Mouse (Mus musculus) adipocyte (in vitro differentiated cells): Measurements from ENCODE around the gene Gm20662.

Experiments used
- DNase-seq: peaks from one replicate; pipeline ENCODE4 v3.0.0-alpha.2; 2016; ENCODE audit warnings: low spot score

Gene Gm20662

DNA sequence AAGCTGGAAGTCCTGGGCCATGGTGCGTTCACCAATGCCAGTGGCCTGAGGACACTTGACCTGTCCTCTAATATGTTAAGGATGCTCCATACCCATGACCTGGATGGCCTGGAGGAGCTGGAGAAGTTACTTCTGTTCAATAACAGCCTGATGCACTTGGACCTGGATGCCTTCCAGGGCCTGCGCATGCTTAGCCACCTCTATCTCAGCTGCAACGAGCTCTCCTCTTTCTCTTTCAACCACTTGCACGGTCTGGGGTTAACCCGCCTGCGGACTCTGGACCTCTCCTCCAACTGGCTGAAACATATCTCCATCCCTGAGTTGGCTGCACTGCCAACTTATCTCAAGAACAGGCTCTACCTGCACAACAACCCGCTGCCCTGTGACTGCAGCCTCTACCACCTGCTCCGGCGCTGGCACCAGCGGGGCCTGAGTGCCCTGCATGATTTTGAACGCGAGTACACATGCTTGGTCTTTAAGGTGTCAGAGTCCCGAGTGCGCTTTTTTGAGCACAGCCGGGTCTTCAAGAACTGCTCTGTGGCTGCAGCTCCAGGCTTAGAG, 57.6 kb downstream of the Gm20662 start:
- DNase-seq: no peak

- DNase-seq: no peak
Measured at GRCm38 (mm10) chr9:108054331-108055040, 58.3 kb downstream of the Gm20662 start.

DNA sequence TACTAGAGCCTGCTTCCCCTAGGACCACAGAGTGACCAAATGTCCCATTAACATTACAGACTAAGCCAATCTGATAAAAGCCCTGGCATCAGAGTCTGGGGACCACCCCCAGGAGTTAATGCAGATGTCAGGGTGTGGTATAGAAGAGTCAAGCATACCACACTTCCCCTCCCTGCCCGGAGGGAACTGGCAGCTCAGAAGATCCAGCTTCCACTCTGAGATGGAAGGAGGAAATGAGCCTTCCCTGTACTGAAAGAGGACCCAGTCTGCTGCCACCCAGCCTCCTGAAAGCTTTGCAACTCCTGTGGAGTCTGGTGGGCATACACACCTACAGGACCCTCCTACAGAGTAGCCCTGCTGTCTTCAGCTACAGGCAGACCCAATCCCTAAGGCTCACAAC, 58.9 kb downstream of the Gm20662 start:
- DNase-seq: no peak

DNA sequence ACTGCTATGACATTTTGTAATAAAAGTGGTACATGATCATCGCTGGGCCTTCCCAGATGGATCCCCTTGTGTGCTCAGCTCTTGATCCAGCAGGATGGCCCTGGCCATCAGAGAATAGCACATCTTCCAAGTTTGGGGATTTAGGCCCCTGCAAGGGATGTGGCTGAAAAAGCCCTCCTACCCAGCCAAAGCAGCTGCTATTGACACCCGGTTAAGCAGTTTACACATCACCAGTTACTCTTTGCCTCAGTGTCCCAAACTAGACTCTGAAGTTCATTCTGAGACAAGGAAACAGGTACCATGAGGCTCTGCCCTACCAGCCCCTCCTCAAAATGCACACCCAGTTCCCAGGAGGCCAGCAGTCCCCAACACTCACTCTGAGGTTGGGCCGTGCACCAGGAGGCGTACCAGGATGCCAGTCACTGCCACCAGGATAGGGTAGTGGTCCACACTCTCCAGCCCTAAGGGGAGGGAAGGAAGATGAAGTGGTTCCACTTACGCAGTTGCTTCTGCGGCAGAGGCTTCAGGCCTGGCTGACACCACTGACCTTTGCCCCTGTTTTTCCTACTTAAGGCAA, 59.6 kb downstream of the Gm20662 start:
- no peak for DNase-seq

GRCm38 (mm10) chr9:108056361-108057261, 60.5 kb downstream of the Gm20662 start:
- DNase-seq: no peak

- DNase-seq: no peak
Measured at GRCm38 (mm10) chr9:108057262-108057562, 61.1 kb downstream of the Gm20662 start.

- DNase-seq: no peak
Measured at GRCm38 (mm10) chr9:108058291-108058690, 62.1 kb downstream of the Gm20662 start.

GRCm38 (mm10) chr9:108062142-108062541, 66.0 kb downstream of the Gm20662 start:
- DNase-seq: no peak

DNA sequence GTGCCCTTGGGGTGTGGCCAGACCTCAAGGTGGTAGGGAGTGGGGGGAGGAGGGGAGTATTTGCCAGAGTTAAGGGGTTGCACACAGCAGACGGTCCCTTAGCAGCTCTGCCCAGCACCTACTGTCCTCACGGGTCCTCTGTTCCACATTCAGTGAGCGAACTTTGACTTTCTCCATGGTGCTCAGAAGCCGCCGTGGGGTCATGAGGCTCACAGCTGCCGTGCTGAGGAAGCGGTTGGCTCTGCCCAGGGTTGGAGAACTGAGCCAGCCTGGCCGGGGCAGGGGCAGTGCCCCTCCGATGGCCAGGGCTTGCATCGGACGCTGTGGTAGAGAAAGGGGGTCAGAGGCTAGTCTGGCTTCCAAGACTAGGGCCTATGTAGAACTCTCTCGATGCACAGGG, 67.2 kb downstream of the Gm20662 start:
- DNase-seq: no peak

DNA sequence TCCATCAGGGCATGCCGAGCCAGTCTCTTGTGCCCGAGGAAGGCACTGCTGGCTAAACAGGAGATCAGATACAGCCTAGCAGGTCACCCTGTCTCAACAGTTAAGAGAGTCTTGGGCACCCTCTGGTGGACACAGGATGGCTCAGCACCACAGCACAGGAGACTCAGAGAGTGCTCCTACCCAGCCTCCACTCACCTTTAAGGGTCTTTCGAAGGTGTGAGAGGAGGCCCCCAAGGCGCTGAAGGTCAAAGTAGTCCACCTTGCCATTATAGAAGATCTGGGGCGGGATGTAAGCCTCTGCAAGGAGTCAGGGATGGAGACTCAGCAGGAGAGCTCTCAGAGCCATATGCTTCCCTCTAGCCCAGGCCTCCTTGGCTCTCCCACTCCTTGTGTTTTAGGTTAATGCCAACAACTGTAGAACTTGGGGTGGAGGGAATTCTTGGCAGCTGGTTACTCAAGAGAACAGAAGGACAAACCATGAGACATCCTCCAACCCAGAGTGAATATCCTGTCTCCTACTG, 69.4 kb downstream of the Gm20662 start:
- DNase-seq: peak; percentile 76

GRCm38 (mm10) chr9:108067199-108067598, 71.0 kb downstream of the Gm20662 start:
- DNase-seq: no peak

DNA sequence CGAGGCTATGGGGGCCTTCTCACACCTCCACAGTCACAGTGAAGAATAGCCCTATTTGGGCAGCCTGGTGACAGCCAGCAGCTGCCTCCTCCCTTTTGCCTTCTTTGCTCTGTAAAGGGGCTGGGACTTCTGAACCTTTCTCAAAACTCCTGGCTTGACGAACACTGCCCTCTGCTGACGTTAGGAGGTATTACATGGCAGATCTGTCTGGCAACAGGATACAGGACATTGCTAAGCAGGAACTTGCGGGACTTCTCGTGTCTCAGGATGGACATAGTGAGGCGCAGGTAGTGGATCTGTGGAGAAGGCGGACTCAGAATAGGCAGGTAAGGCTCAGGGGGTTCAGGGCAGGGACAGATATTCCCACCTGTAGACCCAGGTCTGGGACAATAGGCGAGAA, 71.8 kb downstream of the Gm20662 start:
- peak; percentile 91 for DNase-seq

- no peak for DNase-seq
Measured at GRCm38 (mm10) chr9:108069007-108069406, 72.9 kb downstream of the Gm20662 start.

- no peak for DNase-seq
Measured at GRCm38 (mm10) chr9:108069529-108069928, 73.4 kb downstream of the Gm20662 start.

DNA sequence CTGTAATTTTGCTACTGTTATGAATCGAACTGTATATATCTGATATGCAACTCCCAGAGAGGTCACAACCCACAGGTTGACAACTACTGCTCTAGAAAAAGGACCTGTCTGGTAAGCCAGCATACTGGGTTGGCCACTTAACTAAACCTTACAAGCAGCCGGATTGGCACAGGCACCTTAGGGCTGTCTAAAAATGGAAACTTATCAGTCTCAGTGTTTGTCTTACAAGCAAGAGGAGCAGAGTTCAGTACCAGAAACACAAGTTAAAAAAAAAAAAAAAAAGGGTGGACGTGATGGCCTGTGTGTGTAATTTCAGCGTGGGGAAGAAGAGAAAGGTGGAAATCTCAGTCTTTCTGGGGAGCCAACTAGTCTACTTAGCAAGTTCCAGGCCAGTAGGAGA, 75.7 kb downstream of the Gm20662 start:
- DNase-seq: no peak

- DNase-seq: no peak
Measured at GRCm38 (mm10) chr9:108072481-108072924, 76.4 kb downstream of the Gm20662 start.

- no peak for DNase-seq
Measured at GRCm38 (mm10) chr9:108073141-108073930, 77.2 kb downstream of the Gm20662 start.

DNA sequence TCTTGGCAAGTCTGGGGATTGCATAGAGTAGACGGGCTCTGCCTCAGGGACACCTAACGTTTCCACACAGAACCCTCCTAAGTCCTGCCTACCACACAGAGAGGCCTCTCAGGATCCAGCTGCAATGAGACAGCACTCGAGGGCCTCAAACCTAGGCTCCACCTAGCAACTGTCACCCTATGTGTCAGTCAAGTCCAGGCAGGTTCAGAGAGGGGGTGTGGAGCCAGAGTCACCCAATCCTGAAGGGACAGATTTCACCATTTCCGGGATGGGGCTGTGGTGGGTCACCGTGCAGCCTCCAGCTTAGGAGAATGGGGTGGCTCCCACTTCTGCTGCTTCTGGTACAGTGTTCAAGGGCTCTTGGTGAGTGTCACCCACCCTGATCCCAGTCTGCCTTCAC, 84.0 kb downstream of the Gm20662 start, which contains the start of gene Mst1:
TSS of gene Mst1 (plus strand) at position 269 of the 400 bp plus-strand sequence.
- no peak for DNase-seq

GRCm38 (mm10) chr9:108082549-108082948, 86.4 kb downstream of the Gm20662 start:
- no peak for DNase-seq

- no peak for DNase-seq
Measured at GRCm38 (mm10) chr9:108082988-108083431, 86.9 kb downstream of the Gm20662 start, which contains the start of gene Rnf123. Gene Rnf123, minus strand, starts transcription at chr9:108083346.

DNA sequence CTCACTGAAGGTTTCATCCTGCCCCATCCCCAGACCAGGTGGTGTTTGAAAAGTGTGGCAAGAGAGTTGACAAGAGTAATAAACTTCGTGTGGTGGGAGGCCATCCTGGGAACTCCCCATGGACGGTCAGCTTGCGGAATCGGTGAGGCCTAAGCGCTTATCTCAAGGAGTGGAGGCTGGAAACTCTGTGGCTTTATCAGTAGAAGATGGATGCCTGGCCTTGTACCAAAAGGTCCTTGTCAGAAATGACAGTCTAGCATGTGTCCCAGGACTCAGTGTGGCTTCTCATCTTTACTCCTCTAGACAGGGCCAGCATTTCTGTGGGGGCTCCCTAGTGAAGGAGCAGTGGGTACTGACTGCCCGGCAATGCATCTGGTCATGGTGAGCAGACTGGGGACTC, 87.4 kb downstream of the Gm20662 start:
- no peak for DNase-seq
